Mouse (Mus musculus) liver (tissue): Measurements from ENCODE around the gene Crispld2.

Experiments used
- DNase-seq: peaks from one replicate; pipeline ENCODE4 v3.0.0-alpha.2; 2020; ENCODE audit warnings: mixed read lengths

The Crispld2 gene

GRCm38 (mm10) chr8:119992249-119992648, at the start of gene Crispld2:
Gene Crispld2 (plus strand): TSS chr8:119992438.
- DNase-seq: peak; percentile 78

- DNase-seq: no peak
Observed at GRCm38 (mm10) chr8:119943616-119944015, 48.6 kb upstream of the Crispld2 start.

GRCm38 (mm10) chr8:119944096-119944811, 48.0 kb upstream of the Crispld2 start:
- peak; percentile 75 for DNase-seq

- no peak for DNase-seq
Observed at GRCm38 (mm10) chr8:119946326-119946865, 45.8 kb upstream of the Crispld2 start.

GRCm38 (mm10) chr8:119947653-119948052, 44.6 kb upstream of the Crispld2 start:
- no peak for DNase-seq

- no peak for DNase-seq
Observed at GRCm38 (mm10) chr8:119948340-119948739, 43.9 kb upstream of the Crispld2 start.

GRCm38 (mm10) chr8:119952282-119952681, 40.0 kb upstream of the Crispld2 start:
- DNase-seq: no peak

GRCm38 (mm10) chr8:119952747-119953146, 39.5 kb upstream of the Crispld2 start:
- no peak for DNase-seq

- DNase-seq: no peak
Observed at GRCm38 (mm10) chr8:119955333-119955732, 36.9 kb upstream of the Crispld2 start.

GRCm38 (mm10) chr8:119958076-119958475, 34.2 kb upstream of the Crispld2 start:
- no peak for DNase-seq

- DNase-seq: no peak
Observed at GRCm38 (mm10) chr8:119960531-119961104, 31.6 kb upstream of the Crispld2 start.

GRCm38 (mm10) chr8:119964859-119965258, 27.4 kb upstream of the Crispld2 start:
- no peak for DNase-seq

- no peak for DNase-seq
Observed at GRCm38 (mm10) chr8:119967435-119967834, 24.8 kb upstream of the Crispld2 start.

- no peak for DNase-seq
Observed at GRCm38 (mm10) chr8:119970169-119970568, 22.1 kb upstream of the Crispld2 start.

GRCm38 (mm10) chr8:119972558-119972957, 19.7 kb upstream of the Crispld2 start:
- DNase-seq: peak; percentile 34

GRCm38 (mm10) chr8:119978770-119979381, 13.4 kb upstream of the Crispld2 start:
- no peak for DNase-seq

- DNase-seq: no peak
Observed at GRCm38 (mm10) chr8:119981253-119981652, 11.0 kb upstream of the Crispld2 start.

- peak; percentile 20 for DNase-seq
Observed at GRCm38 (mm10) chr8:119984085-119984484, 8.2 kb upstream of the Crispld2 start.

- DNase-seq: no peak
Observed at GRCm38 (mm10) chr8:119986174-119986573, 6.1 kb upstream of the Crispld2 start.

- no peak for DNase-seq
Observed at GRCm38 (mm10) chr8:119988087-119988486, 4.2 kb upstream of the Crispld2 start.

GRCm38 (mm10) chr8:119994114-119994513, 1.9 kb downstream of the Crispld2 start:
- DNase-seq: no peak

- DNase-seq: no peak
Observed at GRCm38 (mm10) chr8:119994556-119994955, 2.3 kb downstream of the Crispld2 start.

- DNase-seq: no peak
Observed at GRCm38 (mm10) chr8:119997266-119997665, 5.0 kb downstream of the Crispld2 start.

GRCm38 (mm10) chr8:120000461-120000860, 8.2 kb downstream of the Crispld2 start:
- DNase-seq: no peak
